Mouse (Mus musculus): ENCODE measurements at regions not wholly inside any gene's neighbourhood (a gene's known extent, or its start where the extent isn't known, plus 50 kb on each side); places are given as distances from the start of the nearest gene placed in this dataset.

- no peaks in the 10 kb centered on the region for H3K36me3 ChIP-seq (ENCODE audit: control insufficient read depth, insufficient read depth, low read length)
- ATAC-seq (ENCODE audit: insufficient number of reproducible peaks, low FRiP score, low TSS enrichment, low read depth) (no peak), DNase-seq (ENCODE audit: low spot score) (no peak)
- H3K4me1 ChIP-seq (ENCODE audit: control insufficient read depth, insufficient read depth, low read length): no peaks in the 10 kb centered on the region
- WGBS: 67% methylated on average over 3 of the region's 3 CpGs
- H3K27ac ChIP-seq (replicated peaks; ENCODE audit: low read depth, low read length): no peak overlapping the region
- no peak overlapping the region for H3K4me2 ChIP-seq (ENCODE audit: low read depth, severe bottlenecking)
- H3K9me3 ChIP-seq (ENCODE audit: control insufficient read depth, low read length): no peaks in the 10 kb centered on the region
- no peaks in the 10 kb centered on the region for H3K27me3 ChIP-seq (ENCODE audit: control insufficient read depth, insufficient read depth, low read length)
- H3K4me3 ChIP-seq (ENCODE audit: low read depth, low read length): no peak overlapping the region
- no peak overlapping the region for H3K9ac ChIP-seq (ENCODE audit: low read length)
These were observed 180.5 kb downstream of the Ppp1r3a start for GRCm38 (mm10) chr6:14574607-14575006.

GRCm38 (mm10) chr6:14573001-14573400, 182.1 kb downstream of the Ppp1r3a start:
- no peak for DNase-seq (ENCODE audit: low spot score)
- no peak for ATAC-seq (ENCODE audit: insufficient number of reproducible peaks, low FRiP score, low TSS enrichment, low read depth)
- H3K36me3 ChIP-seq (ENCODE audit: control insufficient read depth, insufficient read depth, low read length): no peaks in the 10 kb centered on the region
- 58% methylated on average over 2 of the region's 2 CpGs for WGBS
- no peak overlapping the region for H3K27ac ChIP-seq (replicated peaks; ENCODE audit: low read depth, low read length)
- no peak overlapping the region for H3K9ac ChIP-seq (ENCODE audit: low read length)
- H3K27me3 ChIP-seq (ENCODE audit: control insufficient read depth, insufficient read depth, low read length): no peaks in the 10 kb centered on the region
- H3K4me2 ChIP-seq (ENCODE audit: low read depth, severe bottlenecking): no peak overlapping the region
- H3K4me1 ChIP-seq (ENCODE audit: control insufficient read depth, insufficient read depth, low read length): no peaks in the 10 kb centered on the region
- H3K9me3 ChIP-seq (ENCODE audit: control insufficient read depth, low read length): no peaks in the 10 kb centered on the region
- no peak overlapping the region for H3K4me3 ChIP-seq (ENCODE audit: low read depth, low read length)

- Histone ChIP-seq H3K27ac (replicated peaks; ENCODE audit: low read depth, low read length) (no peak overlapping the region), H3K9me3 (ENCODE audit: control insufficient read depth, low read length) (no peaks in the 10 kb centered on the region), H3K27me3 (ENCODE audit: control insufficient read depth, insufficient read depth, low read length) (no peaks in the 10 kb centered on the region), H3K36me3 (ENCODE audit: control insufficient read depth, insufficient read depth, low read length) (no peaks in the 10 kb centered on the region), H3K4me1 (ENCODE audit: control insufficient read depth, insufficient read depth, low read length) (no peaks in the 10 kb centered on the region), H3K4me3 (ENCODE audit: low read depth, low read length) (no peak overlapping the region), H3K4me2 (ENCODE audit: low read depth, severe bottlenecking) (no peak overlapping the region), H3K9ac (ENCODE audit: low read length) (no peak overlapping the region)
- ATAC-seq (ENCODE audit: insufficient number of reproducible peaks, low FRiP score, low TSS enrichment, low read depth) (no peak), DNase-seq (ENCODE audit: low spot score) (no peak)
- 89% methylated on average over 5 of the region's 5 CpGs for WGBS
These were observed 214.7 kb downstream of the Ppp1r3a start for GRCm38 (mm10) chr6:14540333-14540732.

DNA sequence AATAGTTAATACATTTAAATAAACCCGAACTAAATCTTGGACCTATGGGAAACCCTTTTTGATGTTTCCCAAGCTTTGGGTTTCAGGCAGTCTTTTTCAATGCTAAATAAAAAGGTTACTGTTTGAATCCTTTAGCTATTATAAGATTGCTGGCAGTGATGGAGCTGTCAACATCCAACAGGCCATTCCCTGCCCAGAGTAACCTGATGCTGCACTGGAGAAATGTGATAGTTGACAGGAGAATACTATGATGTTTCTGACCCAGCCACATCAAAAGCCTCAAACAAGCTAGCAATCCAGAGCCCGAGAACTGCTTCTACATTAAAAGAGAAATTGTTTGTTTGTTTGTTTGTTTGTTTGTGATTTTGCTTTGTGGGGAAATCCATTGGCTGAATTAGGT, 226.0 kb downstream of the Ppp1r3a start:
- no peaks in the 10 kb centered on the region for H3K36me3 ChIP-seq (ENCODE audit: control insufficient read depth, insufficient read depth, low read length)
- DNase-seq (ENCODE audit: low spot score) (no peak), ATAC-seq (ENCODE audit: insufficient number of reproducible peaks, low FRiP score, low TSS enrichment, low read depth) (no peak)
- H3K9ac ChIP-seq (ENCODE audit: low read length): no peak overlapping the region
- H3K9me3 ChIP-seq (ENCODE audit: control insufficient read depth, low read length): no peaks in the 10 kb centered on the region
- H3K27ac ChIP-seq (replicated peaks; ENCODE audit: low read depth, low read length): no peak overlapping the region
- H3K4me3 ChIP-seq (ENCODE audit: low read depth, low read length): no peak overlapping the region
- H3K4me2 ChIP-seq (ENCODE audit: low read depth, severe bottlenecking): no peak overlapping the region
- H3K27me3 ChIP-seq (ENCODE audit: control insufficient read depth, insufficient read depth, low read length): no peaks in the 10 kb centered on the region
- H3K4me1 ChIP-seq (ENCODE audit: control insufficient read depth, insufficient read depth, low read length): no peaks in the 10 kb centered on the region
- 58% methylated on average over 2 of the region's 2 CpGs for WGBS

GRCm38 (mm10) chr6:14528564-14528963, 226.5 kb downstream of the Ppp1r3a start:
- Histone ChIP-seq H3K27me3 (ENCODE audit: control insufficient read depth, insufficient read depth, low read length) (no peaks in the 10 kb centered on the region), H3K4me1 (ENCODE audit: control insufficient read depth, insufficient read depth, low read length) (no peaks in the 10 kb centered on the region), H3K4me2 (ENCODE audit: low read depth, severe bottlenecking) (no peak overlapping the region), H3K9ac (ENCODE audit: low read length) (no peak overlapping the region), H3K27ac (replicated peaks; ENCODE audit: low read depth, low read length) (no peak overlapping the region), H3K9me3 (ENCODE audit: control insufficient read depth, low read length) (no peaks in the 10 kb centered on the region), H3K36me3 (ENCODE audit: control insufficient read depth, insufficient read depth, low read length) (no peaks in the 10 kb centered on the region), H3K4me3 (ENCODE audit: low read depth, low read length) (no peak overlapping the region)
- DNase-seq (ENCODE audit: low spot score): no peak
- no peak for ATAC-seq (ENCODE audit: insufficient number of reproducible peaks, low FRiP score, low TSS enrichment, low read depth)
- 42% methylated on average over 7 of the region's 7 CpGs for whole genome bisulfite sequencing

GRCm38 (mm10) chr6:14522742-14523141, 232.3 kb downstream of the Ppp1r3a start:
- no peaks in the 10 kb centered on the region for H3K9me3 ChIP-seq (ENCODE audit: control insufficient read depth, low read length)
- DNase-seq (ENCODE audit: low spot score) (no peak), ATAC-seq (ENCODE audit: insufficient number of reproducible peaks, low FRiP score, low TSS enrichment, low read depth) (no peak)

GRCm38 (mm10) chr6:14521321-14521720, 233.8 kb downstream of the Ppp1r3a start:
- H3K9me3 ChIP-seq (ENCODE audit: control insufficient read depth, low read length): no peaks in the 10 kb centered on the region
- no peak for DNase-seq (ENCODE audit: low spot score)
- H3K4me2 ChIP-seq (ENCODE audit: low read depth, severe bottlenecking): no peak overlapping the region
- no peak overlapping the region for H3K9ac ChIP-seq (ENCODE audit: low read length)
- H3K27me3 ChIP-seq (ENCODE audit: control insufficient read depth, insufficient read depth, low read length): no peaks in the 10 kb centered on the region
- no peak overlapping the region for H3K27ac ChIP-seq (replicated peaks; ENCODE audit: low read depth, low read length)
- no peak overlapping the region for H3K4me3 ChIP-seq (ENCODE audit: low read depth, low read length)
- H3K36me3 ChIP-seq (ENCODE audit: control insufficient read depth, insufficient read depth, low read length): no peaks in the 10 kb centered on the region
- no peak for ATAC-seq (ENCODE audit: insufficient number of reproducible peaks, low FRiP score, low TSS enrichment, low read depth)
- no peaks in the 10 kb centered on the region for H3K4me1 ChIP-seq (ENCODE audit: control insufficient read depth, insufficient read depth, low read length)
- 84% methylated on average over 1 of the region's 1 CpGs for WGBS

More at GRCm38 (mm10) chr6:14522742-14523141, 232.3 kb downstream of the Ppp1r3a start:
- H3K4me1 ChIP-seq (ENCODE audit: control insufficient read depth, insufficient read depth, low read length): no peaks in the 10 kb centered on the region
- H3K27me3 ChIP-seq (ENCODE audit: control insufficient read depth, insufficient read depth, low read length): no peaks in the 10 kb centered on the region
- no peak overlapping the region for H3K27ac ChIP-seq (replicated peaks; ENCODE audit: low read depth, low read length)
- H3K4me3 ChIP-seq (ENCODE audit: low read depth, low read length): no peak overlapping the region
- no peak overlapping the region for H3K4me2 ChIP-seq (ENCODE audit: low read depth, severe bottlenecking)
- no peak overlapping the region for H3K9ac ChIP-seq (ENCODE audit: low read length)
- 24% methylated on average over 2 of the region's 2 CpGs for WGBS
- no peaks in the 10 kb centered on the region for H3K36me3 ChIP-seq (ENCODE audit: control insufficient read depth, insufficient read depth, low read length)

DNA sequence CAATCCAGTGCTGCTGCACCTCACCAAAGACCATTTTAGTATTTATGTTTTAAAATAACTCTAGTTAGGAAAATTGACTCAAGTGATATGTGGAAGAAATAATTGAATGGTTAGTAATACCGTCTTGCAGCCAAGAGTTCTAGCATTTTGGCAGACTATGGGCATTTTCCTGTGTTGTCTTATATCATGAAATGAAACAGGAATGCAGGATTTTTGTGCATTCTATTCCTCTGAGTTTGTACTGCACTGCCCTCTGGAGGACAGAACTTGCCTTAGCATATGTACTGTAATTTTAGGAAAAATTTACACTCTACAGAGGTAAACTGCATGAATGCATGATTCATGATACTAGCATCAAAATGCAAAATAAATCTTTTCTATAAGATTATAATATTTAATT, 250.9 kb downstream of the Ppp1r3a start:
- H3K9me3 ChIP-seq (ENCODE audit: control insufficient read depth, low read length): no peaks in the 10 kb centered on the region
- DNase-seq (ENCODE audit: low spot score) (peak; percentile 42), ATAC-seq (ENCODE audit: insufficient number of reproducible peaks, low FRiP score, low TSS enrichment, low read depth) (no peak)
- WGBS: 84% methylated on average over 1 of the region's 1 CpGs
- no peaks in the 10 kb centered on the region for H3K36me3 ChIP-seq (ENCODE audit: control insufficient read depth, insufficient read depth, low read length)
- no peak overlapping the region for H3K27ac ChIP-seq (replicated peaks; ENCODE audit: low read depth, low read length)
- no peak overlapping the region for H3K9ac ChIP-seq (ENCODE audit: low read length)
- H3K4me2 ChIP-seq (ENCODE audit: low read depth, severe bottlenecking): no peak overlapping the region
- H3K27me3 ChIP-seq (ENCODE audit: control insufficient read depth, insufficient read depth, low read length): no peaks in the 10 kb centered on the region
- H3K4me1 ChIP-seq (ENCODE audit: control insufficient read depth, insufficient read depth, low read length): no peaks in the 10 kb centered on the region
- H3K4me3 ChIP-seq (ENCODE audit: low read depth, low read length): no peak overlapping the region

- Histone ChIP-seq H3K27ac (replicated peaks; ENCODE audit: low read depth, low read length) (no peak overlapping the region), H3K4me1 (ENCODE audit: control insufficient read depth, insufficient read depth, low read length) (no peaks in the 10 kb centered on the region), H3K36me3 (ENCODE audit: control insufficient read depth, insufficient read depth, low read length) (no peaks in the 10 kb centered on the region), H3K4me2 (ENCODE audit: low read depth, severe bottlenecking) (no peak overlapping the region), H3K9me3 (ENCODE audit: control insufficient read depth, low read length) (no peaks in the 10 kb centered on the region), H3K27me3 (ENCODE audit: control insufficient read depth, insufficient read depth, low read length) (no peaks in the 10 kb centered on the region), H3K4me3 (ENCODE audit: low read depth, low read length) (no peak overlapping the region), H3K9ac (ENCODE audit: low read length) (no peak overlapping the region)
- DNase-seq (ENCODE audit: low spot score): no peak
- ATAC-seq (ENCODE audit: insufficient number of reproducible peaks, low FRiP score, low TSS enrichment, low read depth): no peak
- WGBS: 90% methylated on average over 2 of the region's 2 CpGs
These were observed 254.4 kb downstream of the Ppp1r3a start for GRCm38 (mm10) chr6:14500663-14501062.
